Mouse (Mus musculus) heart, postnatal 0 days (tissue): ENCODE measurements around the gene Clic6.

Experiments
- CTCF ChIP-seq: IDR thresholded peaks from 2 replicates; pipeline ENCODE4 v1.5.1; 2016; ENCODE audit warnings: antibody characterized with exemption, control low read depth, low read depth
- EP300 ChIP-seq: IDR thresholded peaks from 2 replicates; pipeline ENCODE4 v1.6.1; 2016; ENCODE audit warnings: antibody characterized with exemption, low read depth

GRCm38 (mm10) chr16:92465226-92465625 lies 20.3 kb upstream of the Clic6 start:
- TF ChIP-seq CTCF (no peak), EP300 (no peak)
